Mouse (Mus musculus) stomach, embryonic 16.5 days (tissue): Measurements from ENCODE around the gene Smim1. TPM values are rescaled to one million over a fixed set of nuclear protein-coding genes. Genes with fewer than 3 reads are reported as not detected.

Experiments used
- ATAC-seq: fragments of 200-750 bp; cut with Nextera tagmentation; 2 replicates; pipeline ENCODE4 v1.8.0; 2017; ENCODE audit warnings: moderate number of reproducible peaks, moderate TSS enrichment; ENCODE audit not compliant: insufficient read depth, low FRiP score
- H3K27ac ChIP-seq: fragments of 300-500 bp; sonication (generic); 2 replicates; pipeline ENCODE4 v1.5.1; 2014; ENCODE audit warnings: low read length
- H3K27me3 ChIP-seq: fragments of 300-500 bp; sonication (generic); 2 replicates; pipeline ENCODE4 v1.6.1; 2014; ENCODE audit warnings: low read length, control low read depth, mixed read lengths; ENCODE audit not compliant: control insufficient read depth, insufficient read depth
- H3K36me3 ChIP-seq: fragments of 300-500 bp; sonication (generic); 2 replicates; pipeline ENCODE4 v1.6.1; 2014; ENCODE audit warnings: low read length; ENCODE audit not compliant: control insufficient read depth, insufficient read depth
- H3K4me1 ChIP-seq: fragments of 300-500 bp; sonication (generic); 2 replicates; pipeline ENCODE4 v1.6.1; 2014; ENCODE audit warnings: low read length, control low read depth, mixed read lengths; ENCODE audit not compliant: control insufficient read depth, insufficient read depth
- H3K4me2 ChIP-seq: fragments of 300-500 bp; sonication (generic); 2 replicates; pipeline ENCODE4 v1.6.1; 2014; ENCODE audit warnings: low read depth, low read length, mixed read lengths
- H3K4me3 ChIP-seq: fragments of 300-500 bp; sonication (generic); replicated peaks from 2 replicates; pipeline ENCODE4 v1.5.1; 2014; ENCODE audit warnings: mild to moderate bottlenecking, low read length
- H3K9ac ChIP-seq: fragments of 300-500 bp; sonication (generic); 2 replicates; pipeline ENCODE4 v1.6.1; 2014; ENCODE audit warnings: low read length
- H3K9me3 ChIP-seq: fragments of 300-500 bp; sonication (generic); replicated peaks from 2 replicates; pipeline ENCODE4 v1.6.1; 2016; ENCODE audit warnings: low read length, control low read depth; ENCODE audit not compliant: control insufficient read depth
- WGBS: fragments of 180-500 bp; shearing (Covaris S2); extraction: QIAGEN DNeasy Blood & Tissue Kit; methylation state at CpG from one replicate; pipeline ENCODE4 v1.1.7; 2014; 5-methylcytosine and 5-hydroxymethylcytosine counted together
- polyA plus RNA-seq: library from polyadenylated mRNA; unstranded; fragments of >200 nt; fragmentation: Nextera tagmentation; extraction: Ambion mirVana; gene quantifications from 2 replicates; pipeline ENCODE4 v1.2.1, GENCODE M21; 2015

The Smim1 gene
- polyA plus RNA-seq, 1 experiment from 2014 or later: 63.0 TPM

- Histone ChIP-seq H3K27ac (peak overlapping the region; percentile 49; the same call in 1 of the 2 replicates), H3K9me3 (no peaks in the 10 kb centered on the region), H3K27me3 (no peaks in the 10 kb centered on the region), H3K4me2 (peak overlapping the region; percentile 72), H3K36me3 (0 out of 2 replicates have a peak, but pooled peaks cover 6% of the 10 kb centered on the region), H3K9ac (peak overlapping the region; percentile 81), H3K4me1 (peaks cover 8% of the 10 kb centered on the region), H3K4me3 (peak overlapping the region; percentile 69)
- ATAC-seq: peak; percentile 56
- WGBS: under 1% methylated on average over 32 of the region's 33 CpGs
Measured at GRCm38 (mm10) chr4:153975292-153975662, 50.8 kb downstream of the Smim1 start.

- H3K9me3 ChIP-seq: no peaks in the 10 kb centered on the region
- 1% methylated on average over 68 of the region's 68 CpGs for WGBS
- peak; percentile 98 for ATAC-seq
Measured at GRCm38 (mm10) chr4:153974431-153975291, 51.4 kb downstream of the Smim1 start, which contains the start of the genes Dffb and Cep104. TSS of gene Dffb (minus strand) at chr4:153975126. TSS of gene Cep104 (plus strand) at chr4:153975194.

More at GRCm38 (mm10) chr4:153974431-153975291, 51.4 kb downstream of the Smim1 start, which contains the start of the genes Dffb and Cep104:
- Histone ChIP-seq H3K4me3 (peak within 1 kb of the TSS; percentile 69), H3K9ac (peak within 1 kb of the TSS; percentile 81), H3K4me2 (peak within 1 kb of the TSS; percentile 95), H3K27me3 (no peaks in the 10 kb centered on the region), H3K4me1 (peaks cover 8% of the 10 kb centered on the region), H3K36me3 (0 out of 2 replicates have a peak, but pooled peaks cover 1% of the 10 kb centered on the region), H3K27ac (peak within 1 kb of the TSS; percentile 49; the same call in 1 of the 2 replicates)

Other genes with a start within 250 kb of the Smim1 start
- 62.9 and 65.2 TPM in 2 replicates for gene A430005L14Rik, start 69.0 kb downstream of the Smim1 start, polyA plus RNA-seq
- gene Dffb, start 51.1 kb downstream of the Smim1 start, polyA plus RNA-seq: 12.4 and 12.8 TPM in 2 replicates
- 12.0 and 13.9 TPM in 2 replicates for gene Cep104, start 51.0 kb downstream of the Smim1 start, polyA plus RNA-seq
- gene Lrrc47, start 14.5 kb downstream of the Smim1 start, polyA plus RNA-seq: 8.6 and 10.9 TPM in 2 replicates
- not detected in 2 replicates for gene Ccdc27, start 16.4 kb upstream of the Smim1 start, polyA plus RNA-seq
- gene Trp73, start 114.0 kb upstream of the Smim1 start, polyA plus RNA-seq: 0.96 and 1.6 TPM in 2 replicates
- 35.8 and 38.6 TPM in 2 replicates for gene Wrap73, start 116.1 kb upstream of the Smim1 start, polyA plus RNA-seq
- 122 and 126 TPM in 2 replicates for gene Tprgl, start 134.4 kb upstream of the Smim1 start, polyA plus RNA-seq
- 25.2 and 25.6 TPM in 2 replicates for gene Megf6, start 144.5 kb upstream of the Smim1 start, polyA plus RNA-seq